Comparison of ENCODE assay signal across 20 mouse cellular contexts in genomic region chr9:33004536-33004935, GRCm38 (mm10).
DNase-seq lines count a peak whose midpoint lies in the region; ATAC-seq and TF ChIP-seq lines count a peak whose summit lies in the region.
"Had no signal": no experiment of that assay in that cellular context is flagged by ENCODE, and none has a peak within 500 bp of the region (broad histone marks: within the 10 kb centered on the region; RNA-seq: fewer than 3 reads in every experiment).

No protein-coding gene starts in this region.

- TF ChIP-seq CTCF in gastrocnemius, adult 2 months (IDR thresholded peaks at IDR 0.05), result peak; percentile 14; the same call in 1 of the 2 replicates
- TF ChIP-seq CTCF in stomach, postnatal 0 days (IDR thresholded peaks at IDR 0.05; ENCODE audit: low read depth), result peak; percentile 33

- no peaks in the 10 kb centered on the region for H3K4me1 ChIP-seq in stomach, postnatal 0 days (replicated peaks; ENCODE audit: control insufficient read depth, insufficient read depth)
- H3K4me1 ChIP-seq: hindbrain, embryonic 10.5 days; liver, embryonic 15.5 days; midbrain, embryonic 10.5 days; neural tube, embryonic 12.5 days; stomach, embryonic 15.5 days had no signal

- H3K27ac ChIP-seq in gastrocnemius, adult 2 months, result no peak overlapping the region
- no peak overlapping the region for H3K27ac ChIP-seq in stomach, postnatal 0 days (replicated peaks)
- H3K27ac ChIP-seq: forebrain, embryonic 10.5 days; heart, embryonic 10.5 days; hindbrain, embryonic 10.5 days; limb, embryonic 13.5 days; liver, embryonic 15.5 days; macrophage; midbrain, embryonic 10.5 days; neural tube, embryonic 12.5 days; stomach, embryonic 15.5 days had no signal

- DNase-seq in gastrocnemius, adult 2 months, result no peak
- DNase-seq in gastrocnemius, postnatal 10 days, result no peak
- peak; percentile 46 for DNase-seq in 3T3-L1 (ENCODE audit: low read depth, low spot score)
- peak; percentile 19 for DNase-seq in R1 (ENCODE audit: low read depth, low spot score)
- DNase-seq in stomach, postnatal 0 days (ENCODE audit: low spot score), result no peak
- DNase-seq in spleen, postnatal 10 days (ENCODE audit: low spot score in 2 of 2), result no peak
- DNase-seq in layer of hippocampus, postnatal 25 days (ENCODE audit: extremely low spot score in 1 of 2, low spot score in 1 of 2), result no peak
- no peak for DNase-seq in right cerebral cortex, adult 2 months (ENCODE audit: low spot score in 2 of 2)
- DNase-seq: cerebellum, adult 2 months had no signal

- intact Hi-C loops in gastrocnemius, adult 2 months (cut with DNase I), result no loop called here

- no peak overlapping the region for H3K4me2 ChIP-seq in stomach, postnatal 0 days (replicated peaks; ENCODE audit: low read depth)
- H3K4me2 ChIP-seq: limb, embryonic 13.5 days; liver, embryonic 15.5 days; neural tube, embryonic 12.5 days; stomach, embryonic 15.5 days had no signal

- H3K36me3 ChIP-seq in stomach, postnatal 0 days (ENCODE audit: control insufficient read depth, insufficient read depth, low read length), result no peaks in the 10 kb centered on the region
- H3K36me3 ChIP-seq: forebrain, embryonic 10.5 days; G1E; heart, embryonic 10.5 days; hindbrain, embryonic 10.5 days; limb, embryonic 13.5 days; liver, embryonic 15.5 days; midbrain, embryonic 10.5 days; neural tube, embryonic 12.5 days; stomach, embryonic 15.5 days had no signal

- no peaks in the 10 kb centered on the region for H3K9me3 ChIP-seq in stomach, postnatal 0 days (ENCODE audit: control insufficient read depth, low read length)
- H3K9me3 ChIP-seq: forebrain, embryonic 10.5 days; G1E; heart, embryonic 10.5 days; hindbrain, embryonic 10.5 days; limb, embryonic 13.5 days; liver, embryonic 15.5 days; midbrain, embryonic 10.5 days; neural tube, embryonic 12.5 days; stomach, embryonic 15.5 days had no signal

- H3K4me3 ChIP-seq in gastrocnemius, adult 2 months, result no peak overlapping the region
- H3K4me3 ChIP-seq in stomach, postnatal 0 days (ENCODE audit: low read depth, low read length), result no peak overlapping the region
- H3K4me3 ChIP-seq: forebrain, embryonic 10.5 days; heart, embryonic 10.5 days; hindbrain, embryonic 10.5 days; limb, embryonic 13.5 days; liver, embryonic 15.5 days; midbrain, embryonic 10.5 days; neural tube, embryonic 12.5 days; stomach, embryonic 15.5 days had no signal

- H3K27me3 ChIP-seq in stomach, postnatal 0 days (ENCODE audit: control insufficient read depth, insufficient read depth, low read length), result no peaks in the 10 kb centered on the region
- H3K27me3 ChIP-seq: limb, embryonic 13.5 days; liver, embryonic 15.5 days; neural tube, embryonic 12.5 days; stomach, embryonic 15.5 days had no signal

- WGBS in stomach, postnatal 0 days, result 93% methylated on average over 3 of the region's 3 CpGs

- ATAC-seq in stomach, postnatal 0 days (ENCODE audit: low FRiP score, low TSS enrichment), result no peak
- ATAC-seq: inflammation-experienced regulatory T-cells, adult 6 months had no signal

- no peak for TF ChIP-seq EP300 in stomach, postnatal 0 days (optimal IDR thresholded peaks at IDR 0.05)

- H3K9ac ChIP-seq in stomach, postnatal 0 days (ENCODE audit: low read length), result no peak overlapping the region
- H3K9ac ChIP-seq: limb, embryonic 13.5 days; liver, embryonic 15.5 days; neural tube, embryonic 12.5 days; stomach, embryonic 15.5 days had no signal

Comparison
In these comparisons a context has a peak if more than half of its experiments do, and no peak if none do; other contexts are left out.
1. DNase-seq: peak in 3T3-L1 (single experiment) and R1 (single experiment); none in gastrocnemius, adult 2 months (single experiment), gastrocnemius, postnatal 10 days (single experiment), stomach, postnatal 0 days (single experiment), spleen, postnatal 10 days (0 of 2), layer of hippocampus, postnatal 25 days (0 of 2) and right cerebral cortex, adult 2 months (0 of 2).